Mouse (Mus musculus): ENCODE measurements around the gene Arhgap44.

Arhgap44 gene

GRCm38 (mm10) chr11:65162767-65163120 lies at the start of gene Arhgap44:
TSS of gene Arhgap44 (minus strand) at chr11:65162961.
- DNase-seq (ENCODE audit: low spot score in 2 of 2) = peak; percentile 48 to 54

- DNase-seq (ENCODE audit: low spot score in 2 of 2) = no peak
Observed at GRCm38 (mm10) chr11:65211701-65212100, 48.9 kb upstream of the Arhgap44 start.

- DNase-seq (ENCODE audit: low spot score in 2 of 2) = no peak
Observed at GRCm38 (mm10) chr11:65209441-65209840, 46.7 kb upstream of the Arhgap44 start.

GRCm38 (mm10) chr11:65205306-65205705 lies 42.5 kb upstream of the Arhgap44 start:
- DNase-seq (ENCODE audit: low spot score in 2 of 2) = no peak

GRCm38 (mm10) chr11:65204651-65205050 lies 41.9 kb upstream of the Arhgap44 start:
- no peak for DNase-seq (ENCODE audit: low spot score in 2 of 2)

GRCm38 (mm10) chr11:65203020-65203419 lies 40.3 kb upstream of the Arhgap44 start:
- no peak for DNase-seq (ENCODE audit: low spot score in 2 of 2)

GRCm38 (mm10) chr11:65202236-65202635 lies 39.5 kb upstream of the Arhgap44 start:
- no peak for DNase-seq (ENCODE audit: low spot score in 2 of 2)

GRCm38 (mm10) chr11:65198026-65198425 lies 35.3 kb upstream of the Arhgap44 start:
- no peak for DNase-seq (ENCODE audit: low spot score in 2 of 2)

GRCm38 (mm10) chr11:65197280-65197679 lies 34.5 kb upstream of the Arhgap44 start:
- DNase-seq (ENCODE audit: low spot score in 2 of 2) = peak; percentile 59 to 64

- no peak for DNase-seq (ENCODE audit: low spot score in 2 of 2)
Observed at GRCm38 (mm10) chr11:65186974-65187373, 24.2 kb upstream of the Arhgap44 start.

GRCm38 (mm10) chr11:65185114-65185513 lies 22.4 kb upstream of the Arhgap44 start:
- DNase-seq (ENCODE audit: low spot score in 2 of 2) = no peak

GRCm38 (mm10) chr11:65170121-65170750 lies 7.5 kb upstream of the Arhgap44 start:
- no peak for DNase-seq (ENCODE audit: low spot score in 2 of 2)

GRCm38 (mm10) chr11:65161881-65162766 lies 637 bp downstream of the Arhgap44 start:
- peak in 1 of 2 experiments; percentile 17 for DNase-seq (ENCODE audit: low spot score in 2 of 2)

GRCm38 (mm10) chr11:65160991-65161880 lies 1.5 kb downstream of the Arhgap44 start:
- no peak for DNase-seq (ENCODE audit: low spot score in 2 of 2)

- no peak for DNase-seq (ENCODE audit: low spot score in 2 of 2)
Observed at GRCm38 (mm10) chr11:65159791-65160190, 3.0 kb downstream of the Arhgap44 start, which contains the start of gene 1700086D15Rik. TSS of gene 1700086D15Rik (minus strand) at chr11:65159891.

GRCm38 (mm10) chr11:65158658-65158990 lies 4.1 kb downstream of the Arhgap44 start:
- no peak for DNase-seq (ENCODE audit: low spot score in 2 of 2)

- no peak for DNase-seq (ENCODE audit: low spot score in 2 of 2)
Observed at GRCm38 (mm10) chr11:65157966-65158657, 4.6 kb downstream of the Arhgap44 start.

- DNase-seq (ENCODE audit: low spot score in 2 of 2) = no peak
Observed at GRCm38 (mm10) chr11:65153006-65153405, 9.8 kb downstream of the Arhgap44 start.

GRCm38 (mm10) chr11:65148441-65148840 lies 14.3 kb downstream of the Arhgap44 start:
- no peak for DNase-seq (ENCODE audit: low spot score in 2 of 2)

- DNase-seq (ENCODE audit: low spot score in 2 of 2) = no peak
Observed at GRCm38 (mm10) chr11:65142838-65143417, 19.8 kb downstream of the Arhgap44 start.

- no peak for DNase-seq (ENCODE audit: low spot score in 2 of 2)
Observed at GRCm38 (mm10) chr11:65139030-65139429, 23.7 kb downstream of the Arhgap44 start.
